Mouse (Mus musculus) stomach, postnatal 0 days (tissue): ENCODE measurements around the gene Tpst1. TPM values are rescaled to one million over a fixed set of nuclear protein-coding genes. Genes with fewer than 3 reads are reported as not detected.

ENCODE experiments used
- ATAC-seq: fragments of 200-750 bp; cut with Nextera tagmentation; 2 replicates; pipeline ENCODE4 v1.8.0; 2017; ENCODE audit not compliant: low FRiP score, low TSS enrichment
- DNase-seq: peaks from one replicate; pipeline ENCODE4 v3.0.0-alpha.2; 2016; ENCODE audit warnings: low spot score
- H3K27ac ChIP-seq: fragments of 300-500 bp; sonication (generic); replicated peaks from 2 replicates; pipeline ENCODE4 v1.5.1; 2014; ENCODE audit warnings: mild to moderate bottlenecking, control low read depth
- H3K27me3 ChIP-seq: fragments of 300-500 bp; sonication (generic); 2 replicates; pipeline ENCODE4 v1.6.1; 2014; ENCODE audit warnings: low read length; ENCODE audit not compliant: control insufficient read depth, insufficient read depth
- H3K36me3 ChIP-seq: fragments of 300-500 bp; sonication (generic); 2 replicates; pipeline ENCODE4 v1.6.1; 2014; ENCODE audit warnings: low read length, mixed read lengths; ENCODE audit not compliant: control insufficient read depth, insufficient read depth
- H3K4me1 ChIP-seq: fragments of 300-500 bp; sonication (generic); replicated peaks from 2 replicates; pipeline ENCODE4 v1.6.1; 2014; ENCODE audit warnings: antibody characterized with exemption; ENCODE audit not compliant: control insufficient read depth, insufficient read depth
- H3K4me2 ChIP-seq: fragments of 300-500 bp; sonication (generic); replicated peaks from 2 replicates; pipeline ENCODE4 v1.6.1; 2014; ENCODE audit warnings: low read depth, mild to moderate bottlenecking, control low read depth, moderate library complexity
- H3K4me3 ChIP-seq: fragments of 300-500 bp; sonication (generic); 2 replicates; pipeline ENCODE4 v1.5.1; 2014; ENCODE audit warnings: low read depth, low read length, control low read depth
- H3K9ac ChIP-seq: fragments of 300-500 bp; sonication (generic); 2 replicates; pipeline ENCODE4 v1.6.1; 2014; ENCODE audit warnings: mild to moderate bottlenecking, low read length, control low read depth, mixed read lengths
- H3K9me3 ChIP-seq: fragments of 300-500 bp; sonication (generic); 2 replicates; pipeline ENCODE4 v1.6.1; 2016; ENCODE audit warnings: low read length; ENCODE audit not compliant: control insufficient read depth
- CTCF ChIP-seq: IDR thresholded peaks from 2 replicates; pipeline ENCODE4 v1.5.1; 2016; ENCODE audit warnings: antibody characterized with exemption, low read depth, mild to moderate bottlenecking, moderate library complexity
- EP300 ChIP-seq: optimal IDR thresholded peaks from 2 replicates; pipeline ENCODE3; 2016; ENCODE audit warnings: antibody characterized with exemption
- WGBS: fragments of 180-500 bp; shearing (Covaris S2); extraction: QIAGEN DNeasy Blood & Tissue Kit; methylation state at CpG from one replicate; pipeline ENCODE4 v1.1.7; 2014; 5-methylcytosine and 5-hydroxymethylcytosine counted together
- polyA plus RNA-seq: library from polyadenylated mRNA; unstranded; fragments of >200 nt; fragmentation: Nextera tagmentation; extraction: Ambion mirVana; gene quantifications from 2 replicates; pipeline ENCODE4 v1.2.1, GENCODE M21; 2015

The Tpst1 gene
- polyA plus RNA-seq: 44.5 and 47.3 TPM in 2 replicates

- Histone ChIP-seq H3K27me3 (no peaks in the 10 kb centered on the region; the same call in 1 of the 2 replicates), H3K9ac (no peak within 1 kb of the TSS), H3K4me1 (no peaks in the 10 kb centered on the region), H3K4me2 (no peak within 1 kb of the TSS), H3K36me3 (no peaks in the 10 kb centered on the region), H3K4me3 (no peak within 1 kb of the TSS), H3K27ac (no peak within 1 kb of the TSS), H3K9me3 (no peaks in the 10 kb centered on the region)
- TF ChIP-seq EP300 (no peak), CTCF (no peak)
- DNase-seq: no peak
- no peak for ATAC-seq
- 84% methylated on average over 6 of the region's 6 CpGs for WGBS
Measured at GRCm38 (mm10) chr5:130073026-130073425, at the start of gene Tpst1. Gene Tpst1 (plus strand): TSS chr5:130073326.

- no peaks in the 10 kb centered on the region for H3K36me3 ChIP-seq
- peak overlapping the region; percentile 61 for H3K9ac ChIP-seq
- no peaks in the 10 kb centered on the region for H3K27me3 ChIP-seq
- no peaks in the 10 kb centered on the region for H3K4me1 ChIP-seq
- under 1% methylated on average over 32 of the region's 32 CpGs for WGBS
- no peaks in the 10 kb centered on the region for H3K9me3 ChIP-seq
- ATAC-seq: peak; percentile 95
- H3K4me2 ChIP-seq: peak overlapping the region; percentile 78
- H3K27ac ChIP-seq: peak overlapping the region; percentile 79
- peak overlapping the region; percentile 65 for H3K4me3 ChIP-seq
- DNase-seq: peak; percentile 92
- TF ChIP-seq CTCF (peak; percentile 89), EP300 (no peak)
Measured at GRCm38 (mm10) chr5:130023767-130024539, 49.2 kb upstream of the Tpst1 start.

- Histone ChIP-seq H3K27ac (no peak overlapping the region), H3K4me1 (no peaks in the 10 kb centered on the region), H3K9ac (no peak overlapping the region), H3K27me3 (no peaks in the 10 kb centered on the region), H3K4me2 (no peak overlapping the region), H3K9me3 (no peaks in the 10 kb centered on the region), H3K4me3 (no peak overlapping the region), H3K36me3 (no peaks in the 10 kb centered on the region)
- no peak for ATAC-seq
- DNase-seq: no peak
- no peak for TF ChIP-seq EP300
- TF ChIP-seq CTCF: no peak
- 72% methylated on average over 5 of the region's 5 CpGs for WGBS
Measured at GRCm38 (mm10) chr5:130027134-130027533, 46.0 kb upstream of the Tpst1 start.

- Histone ChIP-seq H3K4me1 (no peaks in the 10 kb centered on the region), H3K9me3 (no peaks in the 10 kb centered on the region), H3K27ac (no peak overlapping the region), H3K27me3 (no peaks in the 10 kb centered on the region), H3K4me3 (no peak overlapping the region), H3K4me2 (no peak overlapping the region), H3K9ac (no peak overlapping the region), H3K36me3 (no peaks in the 10 kb centered on the region)
- TF ChIP-seq EP300 (no peak), CTCF (no peak)
- ATAC-seq (no peak), DNase-seq (no peak)
- WGBS: 80% methylated on average over 7 of the region's 7 CpGs
Measured at GRCm38 (mm10) chr5:130027696-130028095, 45.4 kb upstream of the Tpst1 start.

- no peak for TF ChIP-seq EP300
- no peak for TF ChIP-seq CTCF
- H3K4me1 ChIP-seq: no peaks in the 10 kb centered on the region
- H3K27ac ChIP-seq: peak within 1 kb of the TSS; percentile 90
- no peaks in the 10 kb centered on the region for H3K36me3 ChIP-seq
- H3K4me3 ChIP-seq: peak within 1 kb of the TSS; percentile 68
- peak; percentile 87 for DNase-seq
- H3K9me3 ChIP-seq: no peaks in the 10 kb centered on the region
- no peaks in the 10 kb centered on the region for H3K27me3 ChIP-seq
- peak within 1 kb of the TSS; percentile 79 for H3K9ac ChIP-seq
- H3K4me2 ChIP-seq: peak within 1 kb of the TSS; percentile 67
- WGBS: 1% methylated on average over 51 of the region's 51 CpGs
- ATAC-seq: peak; percentile 75
Measured at GRCm38 (mm10) chr5:130029142-130029897, 43.8 kb upstream of the Tpst1 start, which contains the start of the genes Asl and Crcp. Gene Asl (minus strand): TSS chr5:130029247. Gene Crcp (plus strand): TSS chr5:130029290.
